Mouse (Mus musculus): Measurements from ENCODE around the gene Fsd1. TPM values are rescaled to one million over a fixed set of nuclear protein-coding genes. Genes with fewer than 3 reads are reported as not detected.
A peak's percentile ranks its signal among the peaks of the same experiment; 100 is the strongest.

The Fsd1 gene
- polyA plus RNA-seq, 1 experiment, result 1.2 TPM

- peak; percentile 88 for DNase-seq (ENCODE audit: low spot score)
These were observed 23.0 kb downstream of the Fsd1 start for GRCm38 (mm10) chr17:56009088-56009961.

GRCm38 (mm10) chr17:56009962-56010240 is 23.6 kb downstream of the Fsd1 start:
- DNase-seq (ENCODE audit: low spot score), result no peak

- no peak for DNase-seq (ENCODE audit: low spot score)
These were observed 23.9 kb downstream of the Fsd1 start for GRCm38 (mm10) chr17:56010255-56010654.

GRCm38 (mm10) chr17:56010681-56011080 is 24.4 kb downstream of the Fsd1 start:
- peak; percentile 71 for DNase-seq (ENCODE audit: low spot score)

- DNase-seq (ENCODE audit: low spot score), result no peak
These were observed 25.1 kb downstream of the Fsd1 start for GRCm38 (mm10) chr17:56011441-56011840.

GRCm38 (mm10) chr17:56015293-56015692 is 29.0 kb downstream of the Fsd1 start:
- no peak for DNase-seq (ENCODE audit: low spot score)

GRCm38 (mm10) chr17:56016382-56016781 is 30.1 kb downstream of the Fsd1 start:
- DNase-seq (ENCODE audit: low spot score), result no peak

- DNase-seq (ENCODE audit: low spot score), result no peak
These were observed 30.8 kb downstream of the Fsd1 start for GRCm38 (mm10) chr17:56016793-56017785.

GRCm38 (mm10) chr17:56017848-56018247 is 31.5 kb downstream of the Fsd1 start:
- DNase-seq (ENCODE audit: low spot score), result no peak

GRCm38 (mm10) chr17:56018347-56019131 is 32.2 kb downstream of the Fsd1 start:
- DNase-seq (ENCODE audit: low spot score), result no peak

- no peak for DNase-seq (ENCODE audit: low spot score)
These were observed 34.2 kb downstream of the Fsd1 start for GRCm38 (mm10) chr17:56020400-56021084.

GRCm38 (mm10) chr17:56021161-56021910 is 35.0 kb downstream of the Fsd1 start:
- DNase-seq (ENCODE audit: low spot score), result no peak

- no peak for DNase-seq (ENCODE audit: low spot score)
These were observed 36.1 kb downstream of the Fsd1 start for GRCm38 (mm10) chr17:56022131-56022988.

- DNase-seq (ENCODE audit: low spot score), result no peak
These were observed 36.6 kb downstream of the Fsd1 start for GRCm38 (mm10) chr17:56022989-56023290.

- DNase-seq (ENCODE audit: low spot score), result no peak
These were observed 37.1 kb downstream of the Fsd1 start for GRCm38 (mm10) chr17:56023386-56023785.

GRCm38 (mm10) chr17:56024476-56024875 is 38.2 kb downstream of the Fsd1 start:
- DNase-seq (ENCODE audit: low spot score), result no peak

- DNase-seq (ENCODE audit: low spot score), result no peak
These were observed 38.6 kb downstream of the Fsd1 start for GRCm38 (mm10) chr17:56024931-56025330.

- DNase-seq (ENCODE audit: low spot score), result no peak
These were observed 40.0 kb downstream of the Fsd1 start for GRCm38 (mm10) chr17:56026303-56026702.

- DNase-seq (ENCODE audit: low spot score), result no peak
These were observed 40.6 kb downstream of the Fsd1 start for GRCm38 (mm10) chr17:56026881-56027280.
